Mouse (Mus musculus) erythroblast, embryonic 14.5 days (primary cell): Measurements from ENCODE around the gene Smarca4.

Experiments used
- GATA1 ChIP-seq: IDR thresholded peaks from 2 replicates; pipeline ENCODE4 v1.6.1; 2012; ENCODE audit warnings: low read length, inconsistent platforms, mixed read lengths
- TAL1 ChIP-seq: IDR thresholded peaks from 3 replicates; pipeline ENCODE4 v1.6.1; 2012; ENCODE audit warnings: low read length, inconsistent platforms, mixed read lengths

DNA sequence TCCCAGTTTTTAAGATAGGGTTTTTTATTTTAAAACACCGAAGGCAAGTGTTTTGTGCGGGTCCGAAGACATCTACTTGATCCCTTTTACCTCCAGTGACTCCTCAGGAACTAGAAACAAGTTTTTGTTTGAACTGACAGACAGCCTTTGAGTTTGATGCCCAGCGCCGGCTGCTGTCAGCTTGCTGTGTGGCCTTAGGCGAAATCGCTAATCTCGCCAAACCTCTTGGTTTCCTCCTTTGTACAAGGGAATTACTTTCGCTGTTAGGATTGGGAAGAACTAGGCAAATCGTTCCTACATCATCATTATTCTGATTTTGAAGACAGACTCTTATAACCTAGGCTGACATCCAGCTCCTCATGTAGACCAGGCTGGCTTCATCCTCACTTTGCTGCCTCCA is 1.1 kb downstream of the Smarca4 start:
- no peak for TF ChIP-seq TAL1
- TF ChIP-seq GATA1 = no peak
